Mouse (Mus musculus) C2C12 (cell line): Measurements from ENCODE around the gene Zfp941. TPM values are rescaled to one million over a fixed set of nuclear protein-coding genes. Genes with fewer than 3 reads are reported as not detected.

ENCODE experiments used
- H3K27me3 ChIP-seq: one replicate; pipeline ENCODE4 v1.6.1; 2011; ENCODE audit not compliant: control insufficient read depth, insufficient read depth, insufficient read length
- H3K36me3 ChIP-seq: one replicate; pipeline ENCODE4 v1.6.1; 2011; ENCODE audit not compliant: control insufficient read depth, insufficient read depth
- H3K4me3 ChIP-seq: one replicate; pipeline ENCODE4 v1.5.1; 2011; ENCODE audit warnings: mild to moderate bottlenecking, control low read depth; ENCODE audit not compliant: poor library complexity, insufficient read depth, severe bottlenecking
- H3K79me2 ChIP-seq: one replicate; pipeline ENCODE4 v1.6.1; 2011; ENCODE audit not compliant: control insufficient read depth, insufficient read depth
- H3K79me3 ChIP-seq: one replicate; pipeline ENCODE4 v1.6.1; 2011; ENCODE audit warnings: low read depth, control low read depth
- H3ac ChIP-seq: one replicate; pipeline ENCODE3; 2011; ENCODE audit warnings: low read depth; ENCODE audit not compliant: control insufficient read depth, insufficient read length
- CEBPB ChIP-seq: IDR thresholded peaks from one replicate; pipeline ENCODE4 v1.6.1; 2011; ENCODE audit warnings: low read depth, mild to moderate bottlenecking, control low read depth, moderate library complexity
- CTCF ChIP-seq: IDR thresholded peaks from one replicate; pipeline ENCODE4 v1.5.1; 2011; ENCODE audit not compliant: control insufficient read depth, insufficient read depth, insufficient read length
- FOSL1 ChIP-seq: IDR thresholded peaks from one replicate; pipeline ENCODE4 v1.8.0; 2011; ENCODE audit warnings: mild to moderate bottlenecking, low read length; ENCODE audit not compliant: poor library complexity, insufficient read depth, severe bottlenecking
- MAX ChIP-seq: IDR thresholded peaks from one replicate; pipeline ENCODE4 v1.6.1; 2011; ENCODE audit warnings: mild to moderate bottlenecking, control low read depth
- MYOD1 ChIP-seq: IDR thresholded peaks from one replicate; pipeline ENCODE4 v1.6.1; 2011; ENCODE audit warnings: low read depth; ENCODE audit not compliant: control insufficient read depth, insufficient read length
- MYOG ChIP-seq: IDR thresholded peaks from one replicate; pipeline ENCODE4 v1.6.1; 2011; ENCODE audit not compliant: control insufficient read depth, insufficient read length; ENCODE audit errors: extremely low read depth
- USF1 ChIP-seq: IDR thresholded peaks from one replicate; pipeline ENCODE4 v1.6.1; 2011; ENCODE audit warnings: low read depth, mild to moderate bottlenecking, control low read depth, moderate library complexity
- polyA plus RNA-seq: library from polyadenylated mRNA; unstranded; fragments of >200 nt; fragmentation: generic; extraction: Trizol; gene quantifications from one replicate; pipeline ENCODE4 v1.2.1, GENCODE M21; 2012; ENCODE audit warnings: missing spikeins

Zfp941 gene
- polyA plus RNA-seq, 1 experiment: 0.18 TPM

- TF ChIP-seq MAX: no peak
- no peak for TF ChIP-seq FOSL1
- no peak for TF ChIP-seq CTCF
- TF ChIP-seq MYOD1: no peak
- no peaks in the 10 kb centered on the region for H3K27me3 ChIP-seq
- H3K36me3 ChIP-seq: peaks cover 22% of the 10 kb centered on the region
- peaks cover 28% of the 10 kb centered on the region for H3K79me3 ChIP-seq
- H3ac ChIP-seq: no peak overlapping the region
- no peak overlapping the region for H3K4me3 ChIP-seq
- peaks cover 36% of the 10 kb centered on the region for H3K79me2 ChIP-seq
Observed at GRCm38 (mm10) chr7:140853386-140853785, 31.4 kb upstream of the Zfp941 start.

- Histone ChIP-seq H3K36me3 (peaks cover 22% of the 10 kb centered on the region), H3ac (no peak overlapping the region), H3K79me3 (peaks cover 18% of the 10 kb centered on the region), H3K4me3 (no peak overlapping the region), H3K79me2 (peaks cover 26% of the 10 kb centered on the region), H3K27me3 (no peaks in the 10 kb centered on the region)
- no peak for TF ChIP-seq CTCF
- no peak for TF ChIP-seq MYOG
- TF ChIP-seq MYOD1: no peak
- TF ChIP-seq CEBPB: no peak
- no peak for TF ChIP-seq FOSL1
- no peak for TF ChIP-seq USF1
- TF ChIP-seq MAX: no peak
Observed at GRCm38 (mm10) chr7:140851916-140852315, 29.9 kb upstream of the Zfp941 start.

- peaks cover 10% of the 10 kb centered on the region for H3K27me3 ChIP-seq
- H3K79me2 ChIP-seq: peaks cover under 1% of the 10 kb centered on the region
- TF ChIP-seq MYOD1: no peak
- no peak for TF ChIP-seq USF1
- no peak for TF ChIP-seq MAX
- no peak for TF ChIP-seq CEBPB
- TF ChIP-seq MYOG: no peak
- H3K4me3 ChIP-seq: no peak overlapping the region
- peaks cover 12% of the 10 kb centered on the region for H3K36me3 ChIP-seq
- no peak overlapping the region for H3ac ChIP-seq
- peaks cover 1% of the 10 kb centered on the region for H3K79me3 ChIP-seq
Observed at GRCm38 (mm10) chr7:140848591-140848990, 26.6 kb upstream of the Zfp941 start.

GRCm38 (mm10) chr7:140847755-140848580, 26.0 kb upstream of the Zfp941 start, which contains the start of gene Odf3:
TSS of gene Odf3 (plus strand) at chr7:140847805.
- TF ChIP-seq CEBPB (no peak), USF1 (no peak), MYOG (no peak), MYOD1 (no peak), FOSL1 (no peak)
- H3K27me3 ChIP-seq: peaks cover 12% of the 10 kb centered on the region
- no peak within 1 kb of the TSS for H3ac ChIP-seq
- no peaks in the 10 kb centered on the region for H3K79me3 ChIP-seq
- peaks cover 5% of the 10 kb centered on the region for H3K36me3 ChIP-seq
- no peak within 1 kb of the TSS for H3K4me3 ChIP-seq
- H3K79me2 ChIP-seq: no peaks in the 10 kb centered on the region

GRCm38 (mm10) chr7:140846676-140847075, 24.7 kb upstream of the Zfp941 start:
- no peak overlapping the region for H3ac ChIP-seq
- H3K36me3 ChIP-seq: no peaks in the 10 kb centered on the region
- H3K79me2 ChIP-seq: no peaks in the 10 kb centered on the region
- no peaks in the 10 kb centered on the region for H3K79me3 ChIP-seq
- TF ChIP-seq MYOD1 (no peak), FOSL1 (no peak), USF1 (no peak), CEBPB (no peak), MYOG (no peak), MAX (no peak), CTCF (no peak)
- no peak overlapping the region for H3K4me3 ChIP-seq
- peaks cover 12% of the 10 kb centered on the region for H3K27me3 ChIP-seq

GRCm38 (mm10) chr7:140845683-140846082, 23.7 kb upstream of the Zfp941 start:
- Histone ChIP-seq H3K79me2 (no peaks in the 10 kb centered on the region), H3K27me3 (peaks cover 12% of the 10 kb centered on the region), H3K36me3 (no peaks in the 10 kb centered on the region), H3ac (no peak overlapping the region), H3K79me3 (no peaks in the 10 kb centered on the region), H3K4me3 (no peak overlapping the region)
- TF ChIP-seq MYOD1 (no peak), CTCF (no peak), MYOG (no peak), MAX (no peak), CEBPB (no peak), FOSL1 (no peak), USF1 (no peak)
